Mouse (Mus musculus): ENCODE results near the gene Ap3b1. TPM values are rescaled to one million over a fixed set of nuclear protein-coding genes. Genes with fewer than 3 reads are reported as not detected.
A peak's percentile ranks its signal among the peaks of the same experiment; 100 is the strongest.
"Not testable (repeated sequence)": the region's sequence is repeated elsewhere in the genome, so short reads cannot be mapped to it uniquely, and the experiment has no call there.

The Ap3b1 gene
- 48.5 and 50.0 TPM in 2 replicates for polyA plus RNA-seq (2014; fragmentation: Nextera tagmentation; extraction: Ambion mirVana)

DNA sequence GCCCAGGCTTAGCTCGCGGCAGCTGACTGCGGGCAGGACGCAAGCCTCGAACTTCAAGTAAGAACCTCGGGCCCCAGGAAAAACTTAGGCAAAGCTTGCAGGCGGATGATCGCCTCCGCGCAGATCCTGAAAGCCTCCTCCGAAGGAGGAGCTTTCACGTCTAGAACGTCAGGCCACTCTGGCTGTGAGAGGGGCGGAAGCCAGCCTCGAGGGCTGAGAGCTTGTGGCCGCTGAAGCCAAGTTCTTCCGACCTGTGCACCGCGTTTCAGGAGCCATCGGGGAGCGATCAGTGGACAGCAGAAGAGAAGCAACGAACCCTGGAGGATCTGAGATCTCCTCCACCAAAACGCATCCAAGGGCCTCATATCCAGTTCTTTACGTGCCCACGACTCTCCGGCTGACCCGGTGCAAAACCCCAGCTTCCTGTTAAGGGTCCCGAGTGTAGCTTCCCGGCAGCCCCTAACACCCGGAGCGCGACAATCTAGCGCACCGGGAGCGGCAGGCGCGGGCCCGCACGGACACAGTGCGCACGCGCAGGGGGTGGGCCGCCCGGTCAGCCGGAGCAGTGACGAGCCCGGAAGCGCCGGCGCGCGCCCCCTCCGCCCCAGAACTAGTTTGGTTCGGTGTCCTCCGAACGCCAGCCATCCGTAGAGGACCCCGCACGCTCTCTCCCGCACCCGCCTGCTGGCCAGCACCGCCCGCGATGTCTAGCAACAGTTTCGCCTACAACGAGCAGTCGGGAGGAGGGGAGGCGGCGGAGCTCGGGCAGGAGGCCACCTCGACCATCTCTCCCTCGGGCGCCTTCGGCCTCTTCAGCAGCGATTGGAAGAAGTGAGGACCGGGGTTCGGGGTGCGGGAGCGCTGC lies at the start of gene Ap3b1:
Gene Ap3b1, plus strand, starts transcription at position 560 of the 865 bp plus-strand sequence.
- ATAC-seq (ENCODE audit: insufficient number of reproducible peaks, insufficient read depth, low FRiP score, low read depth): peak; percentile 94

DNA sequence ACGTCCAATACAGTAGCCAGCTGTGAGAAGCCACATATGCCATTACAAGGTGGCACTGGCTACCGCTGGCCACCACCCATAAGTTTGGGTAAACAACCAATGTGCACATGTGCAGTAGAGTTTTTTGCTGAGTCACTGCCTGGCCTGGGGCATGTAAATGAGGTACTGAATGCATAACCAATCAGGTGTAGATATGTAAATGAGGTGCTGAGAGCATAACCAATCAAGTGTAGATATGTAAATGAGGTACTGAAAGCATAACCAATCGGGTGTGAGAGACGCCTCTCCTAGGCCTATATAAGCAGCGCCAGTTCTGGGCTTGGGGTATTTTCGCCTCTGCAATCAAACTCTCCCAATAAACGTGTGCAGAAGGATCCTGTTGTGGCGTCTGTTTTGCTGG lies 45.9 kb upstream of the Ap3b1 start:
- H3K4me2 ChIP-seq (replicated peaks; ENCODE audit: low read depth, low read length); ATAC-seq (ENCODE audit: insufficient number of reproducible peaks, insufficient read depth, low FRiP score, low read depth); H3K36me3 ChIP-seq (ENCODE audit: control insufficient read depth, insufficient read depth, low read length); H3K4me1 ChIP-seq (ENCODE audit: control insufficient read depth, insufficient read depth, low read length); H3K27me3 ChIP-seq (ENCODE audit: control insufficient read depth, insufficient read depth, low read length); H3K9me3 ChIP-seq (ENCODE audit: control insufficient read depth, low read depth, low read length); H3K9ac ChIP-seq (replicated peaks; ENCODE audit: low read depth, low read length); H3K27ac ChIP-seq (ENCODE audit: low read length); H3K4me3 ChIP-seq (ENCODE audit: low read depth, low read length): not testable (repeated sequence)
- WGBS: 87% methylated on average over 8 of the region's 8 CpGs

More for the DNA sequence above, at the start of gene Ap3b1:
- H3K4me1 ChIP-seq (ENCODE audit: control insufficient read depth, insufficient read depth, low read length): peaks cover 4% of the 10 kb centered on the region; the same call in 1 of the 2 replicates
- peak within 1 kb of the TSS; percentile 84 for H3K4me2 ChIP-seq (replicated peaks; ENCODE audit: low read depth, low read length)
- H3K27ac ChIP-seq (ENCODE audit: low read length): peak within 1 kb of the TSS; percentile 92
- no peaks in the 10 kb centered on the region for H3K27me3 ChIP-seq (ENCODE audit: control insufficient read depth, insufficient read depth, low read length)
- under 1% methylated on average over 79 of the region's 79 CpGs for WGBS
- H3K36me3 ChIP-seq (ENCODE audit: control insufficient read depth, insufficient read depth, low read length): no peaks in the 10 kb centered on the region
- peak within 1 kb of the TSS; percentile 62 for H3K4me3 ChIP-seq (ENCODE audit: low read depth, low read length)
- H3K9ac ChIP-seq (replicated peaks; ENCODE audit: low read depth, low read length): peak within 1 kb of the TSS; percentile 80
- H3K9me3 ChIP-seq (ENCODE audit: control insufficient read depth, low read depth, low read length): no peaks in the 10 kb centered on the region

DNA sequence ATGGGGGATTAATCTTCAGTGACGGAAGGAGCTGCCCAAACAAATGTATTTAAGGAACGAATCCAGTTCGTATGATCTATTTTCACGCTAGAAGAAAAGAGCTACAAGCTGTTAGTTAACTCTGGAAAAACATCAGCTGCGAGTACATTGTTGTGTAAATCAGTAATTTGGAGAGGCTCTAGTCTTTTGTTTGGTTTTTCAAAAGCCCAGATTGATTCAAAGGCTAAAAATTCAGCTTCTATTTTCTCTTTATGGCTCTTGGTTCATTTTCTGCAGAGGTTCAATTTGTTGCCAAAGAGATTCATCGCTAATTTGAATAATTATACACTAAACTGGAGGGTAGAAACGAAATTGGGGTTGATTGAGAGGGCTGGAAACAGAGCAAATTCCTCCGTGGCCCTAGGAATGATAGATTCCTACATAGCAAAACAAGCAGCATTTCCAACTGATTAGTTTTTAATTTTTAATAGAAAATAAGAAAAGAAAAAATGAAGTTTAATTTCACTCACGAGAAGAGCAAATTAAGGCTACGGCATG lies 41.7 kb upstream of the Ap3b1 start:
- no peak for ATAC-seq (ENCODE audit: insufficient number of reproducible peaks, insufficient read depth, low FRiP score, low read depth)
- H3K4me2 ChIP-seq (replicated peaks; ENCODE audit: low read depth, low read length): no peak overlapping the region
- WGBS: 81% methylated on average over 10 of the region's 10 CpGs

DNA sequence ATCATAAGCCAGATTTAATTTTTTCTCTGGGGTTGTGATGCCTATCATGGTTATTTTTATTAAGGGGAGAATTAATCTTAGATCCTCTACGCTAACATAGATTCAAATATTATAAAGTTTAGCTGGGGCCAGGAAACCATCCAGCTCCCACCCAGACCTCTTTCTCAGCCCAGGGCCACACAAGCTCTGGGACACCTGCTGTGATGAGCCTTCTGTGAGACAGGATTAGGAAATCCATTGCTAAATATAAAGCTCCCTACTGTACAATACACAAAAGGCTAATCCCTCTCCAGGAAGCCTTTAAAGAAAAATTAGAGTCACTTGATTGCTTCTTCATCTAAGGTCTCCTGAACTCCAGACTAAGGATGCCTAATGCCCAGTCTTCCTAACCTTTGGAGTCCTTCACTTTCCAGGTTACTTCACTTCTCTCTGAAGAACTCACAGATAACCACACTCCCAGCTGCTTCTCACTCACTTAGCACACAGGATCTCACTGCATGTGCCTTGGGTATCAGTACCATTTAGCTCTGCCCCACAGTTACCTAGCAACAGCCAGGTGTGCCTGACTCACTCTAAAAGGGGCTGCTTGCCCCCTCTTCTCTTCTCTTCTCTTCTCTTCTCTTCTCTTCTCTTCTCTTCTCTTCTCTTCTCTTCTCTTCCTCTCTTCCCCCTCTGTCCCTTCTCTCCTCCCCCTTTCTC lies 37.5 kb upstream of the Ap3b1 start:
- Histone ChIP-seq H3K4me2 (replicated peaks; ENCODE audit: low read depth, low read length) (no peak overlapping the region), H3K4me3 (ENCODE audit: low read depth, low read length) (no peak overlapping the region), H3K27ac (ENCODE audit: low read length) (no peak overlapping the region), H3K9ac (replicated peaks; ENCODE audit: low read depth, low read length) (no peak overlapping the region), H3K36me3 (ENCODE audit: control insufficient read depth, insufficient read depth, low read length) (no peaks in the 10 kb centered on the region), H3K4me1 (ENCODE audit: control insufficient read depth, insufficient read depth, low read length) (no peaks in the 10 kb centered on the region), H3K9me3 (ENCODE audit: control insufficient read depth, low read depth, low read length) (peaks cover 4% of the 10 kb centered on the region; the same call in 1 of the 2 replicates), H3K27me3 (ENCODE audit: control insufficient read depth, insufficient read depth, low read length) (no peaks in the 10 kb centered on the region)
- 94% methylated on average over 1 of the region's 1 CpGs for WGBS
- no peak for ATAC-seq (ENCODE audit: insufficient number of reproducible peaks, insufficient read depth, low FRiP score, low read depth)

More for the DNA sequence above, 41.7 kb upstream of the Ap3b1 start:
- H3K9me3 ChIP-seq (ENCODE audit: control insufficient read depth, low read depth, low read length): no peaks in the 10 kb centered on the region
- H3K27me3 ChIP-seq (ENCODE audit: control insufficient read depth, insufficient read depth, low read length): no peaks in the 10 kb centered on the region
- no peaks in the 10 kb centered on the region for H3K36me3 ChIP-seq (ENCODE audit: control insufficient read depth, insufficient read depth, low read length)
- H3K9ac ChIP-seq (replicated peaks; ENCODE audit: low read depth, low read length): no peak overlapping the region
- H3K27ac ChIP-seq (ENCODE audit: low read length): no peak overlapping the region
- no peak overlapping the region for H3K4me3 ChIP-seq (ENCODE audit: low read depth, low read length)
- H3K4me1 ChIP-seq (ENCODE audit: control insufficient read depth, insufficient read depth, low read length): no peaks in the 10 kb centered on the region

DNA sequence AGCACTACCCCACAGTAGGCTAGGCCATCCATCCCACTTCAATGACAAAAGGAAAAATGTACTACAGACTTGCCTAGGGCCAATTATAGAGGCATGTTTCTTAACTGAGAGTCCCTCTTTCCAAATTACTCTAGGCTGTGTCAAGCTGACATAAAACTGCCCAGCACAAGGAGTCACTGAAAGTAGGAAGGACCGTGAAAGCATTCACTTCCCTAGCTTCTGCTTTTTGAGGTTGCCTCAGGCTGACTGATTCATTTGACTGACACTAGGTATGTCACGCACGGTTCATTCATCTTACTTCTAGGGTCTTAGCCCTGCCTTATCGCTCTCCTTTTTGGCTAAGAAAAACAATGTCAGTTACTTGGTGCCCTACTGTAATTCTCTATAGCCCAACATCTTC lies 36.3 kb upstream of the Ap3b1 start:
- 87% methylated on average over 4 of the region's 4 CpGs for WGBS
- H3K4me2 ChIP-seq (replicated peaks; ENCODE audit: low read depth, low read length): no peak overlapping the region
- H3K27me3 ChIP-seq (ENCODE audit: control insufficient read depth, insufficient read depth, low read length): no peaks in the 10 kb centered on the region
- no peak overlapping the region for H3K4me3 ChIP-seq (ENCODE audit: low read depth, low read length)
- H3K4me1 ChIP-seq (ENCODE audit: control insufficient read depth, insufficient read depth, low read length): no peaks in the 10 kb centered on the region
- H3K9me3 ChIP-seq (ENCODE audit: control insufficient read depth, low read depth, low read length): peaks cover 4% of the 10 kb centered on the region; the same call in 1 of the 2 replicates
- H3K27ac ChIP-seq (ENCODE audit: low read length): no peak overlapping the region
- ATAC-seq (ENCODE audit: insufficient number of reproducible peaks, insufficient read depth, low FRiP score, low read depth): no peak
- H3K9ac ChIP-seq (replicated peaks; ENCODE audit: low read depth, low read length): no peak overlapping the region
- no peaks in the 10 kb centered on the region for H3K36me3 ChIP-seq (ENCODE audit: control insufficient read depth, insufficient read depth, low read length)

DNA sequence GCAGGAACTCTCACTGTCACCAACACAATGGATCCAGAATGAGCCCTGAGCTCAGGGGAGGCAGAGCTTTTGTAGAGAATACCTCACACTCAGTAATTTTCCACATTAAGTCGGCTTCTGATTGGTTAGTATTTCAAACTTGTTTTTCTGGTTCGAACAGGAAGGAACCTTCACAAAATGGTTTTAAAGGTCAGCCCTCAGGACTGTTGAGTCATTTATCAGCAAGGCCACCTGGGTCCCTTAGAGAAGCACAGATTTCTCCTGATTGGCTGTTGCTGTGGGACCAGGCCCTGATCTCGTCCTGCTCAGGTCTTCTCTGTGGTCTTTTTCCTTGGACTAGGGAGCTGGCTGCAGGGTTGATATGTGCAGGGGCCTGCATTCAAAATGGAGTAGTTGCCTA lies 30.7 kb upstream of the Ap3b1 start:
- Histone ChIP-seq H3K4me2 (replicated peaks; ENCODE audit: low read depth, low read length) (no peak overlapping the region), H3K27me3 (ENCODE audit: control insufficient read depth, insufficient read depth, low read length) (no peaks in the 10 kb centered on the region), H3K27ac (ENCODE audit: low read length) (peak overlapping the region; percentile 48; the same call in 1 of the 2 replicates), H3K9me3 (ENCODE audit: control insufficient read depth, low read depth, low read length) (peaks cover 4% of the 10 kb centered on the region; the same call in 1 of the 2 replicates), H3K36me3 (ENCODE audit: control insufficient read depth, insufficient read depth, low read length) (no peaks in the 10 kb centered on the region), H3K4me1 (ENCODE audit: control insufficient read depth, insufficient read depth, low read length) (no peaks in the 10 kb centered on the region), H3K9ac (replicated peaks; ENCODE audit: low read depth, low read length) (no peak overlapping the region), H3K4me3 (ENCODE audit: low read depth, low read length) (no peak overlapping the region)
- peak; percentile 78 for ATAC-seq (ENCODE audit: insufficient number of reproducible peaks, insufficient read depth, low FRiP score, low read depth)
- 54% methylated on average over 3 of the region's 3 CpGs for WGBS

DNA sequence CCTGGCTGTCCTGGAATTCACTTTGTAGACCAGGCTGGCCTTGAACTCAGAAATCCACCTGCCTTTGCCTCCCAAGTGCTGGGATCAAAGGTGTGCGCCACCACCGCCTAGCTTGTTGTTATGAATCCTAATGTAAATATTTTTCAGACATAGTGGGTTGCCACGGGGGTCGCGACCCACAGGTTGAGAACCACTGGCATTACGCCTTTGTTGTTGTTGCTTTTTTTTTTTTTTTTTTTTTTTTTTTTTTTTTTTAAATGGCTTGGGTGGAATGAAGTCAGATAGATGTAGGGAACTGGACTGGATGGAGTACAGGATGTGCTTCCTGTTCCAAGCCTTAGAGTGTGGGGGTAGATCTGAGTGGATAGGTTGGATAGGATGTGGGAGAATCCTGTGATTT lies 29.8 kb upstream of the Ap3b1 start:
- not testable (repeated sequence) for H3K4me2 ChIP-seq (replicated peaks; ENCODE audit: low read depth, low read length); H3K36me3 ChIP-seq (ENCODE audit: control insufficient read depth, insufficient read depth, low read length); H3K9ac ChIP-seq (replicated peaks; ENCODE audit: low read depth, low read length); H3K4me1 ChIP-seq (ENCODE audit: control insufficient read depth, insufficient read depth, low read length); H3K27ac ChIP-seq (ENCODE audit: low read length); ATAC-seq (ENCODE audit: insufficient number of reproducible peaks, insufficient read depth, low FRiP score, low read depth); H3K27me3 ChIP-seq (ENCODE audit: control insufficient read depth, insufficient read depth, low read length); H3K9me3 ChIP-seq (ENCODE audit: control insufficient read depth, low read depth, low read length); H3K4me3 ChIP-seq (ENCODE audit: low read depth, low read length)
- WGBS: 89% methylated on average over 6 of the region's 6 CpGs

DNA sequence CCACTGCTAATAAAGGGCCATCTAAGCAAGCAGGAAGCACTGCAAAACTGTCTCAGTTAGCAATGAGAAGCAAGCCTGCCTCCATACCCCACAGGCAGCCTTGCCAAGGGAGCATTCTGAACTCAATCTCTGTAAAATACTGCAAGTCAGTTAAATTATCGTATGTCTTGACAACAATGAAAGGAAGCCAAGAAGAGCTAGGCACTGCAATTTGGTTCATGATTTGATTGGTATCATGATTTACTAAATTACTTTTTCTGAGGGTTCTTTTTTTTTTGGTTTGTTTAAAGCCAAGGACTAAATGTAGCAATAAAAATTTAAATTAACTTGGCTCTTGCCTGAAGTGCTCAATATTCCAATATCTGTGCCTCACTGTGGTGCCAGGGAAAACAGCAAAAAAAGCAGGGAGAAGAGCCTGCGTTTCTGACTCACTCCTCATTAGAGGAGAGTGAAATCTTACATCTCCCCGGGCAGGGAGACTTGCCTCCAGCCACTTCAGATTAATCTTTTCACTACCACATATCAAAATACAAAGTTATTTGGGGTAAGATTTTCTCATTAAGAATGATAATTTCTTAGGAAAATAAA lies 28.3 kb upstream of the Ap3b1 start:
- H3K4me2 ChIP-seq (replicated peaks; ENCODE audit: low read depth, low read length): no peak overlapping the region
- no peaks in the 10 kb centered on the region for H3K36me3 ChIP-seq (ENCODE audit: control insufficient read depth, insufficient read depth, low read length)
- ATAC-seq (ENCODE audit: insufficient number of reproducible peaks, insufficient read depth, low FRiP score, low read depth): no peak
- no peak overlapping the region for H3K4me3 ChIP-seq (ENCODE audit: low read depth, low read length)
- H3K4me1 ChIP-seq (ENCODE audit: control insufficient read depth, insufficient read depth, low read length): no peaks in the 10 kb centered on the region
- WGBS: 76% methylated on average over 3 of the region's 3 CpGs
- no peaks in the 10 kb centered on the region for H3K27me3 ChIP-seq (ENCODE audit: control insufficient read depth, insufficient read depth, low read length)
- H3K27ac ChIP-seq (ENCODE audit: low read length): no peak overlapping the region
- no peaks in the 10 kb centered on the region for H3K9me3 ChIP-seq (ENCODE audit: control insufficient read depth, low read depth, low read length)
- H3K9ac ChIP-seq (replicated peaks; ENCODE audit: low read depth, low read length): no peak overlapping the region
